Mouse (Mus musculus) hindlimb bud, embryonic 11.5 days (tissue): ENCODE data around the gene Zeb2.
"Not testable (repeated sequence)": the region's sequence is repeated elsewhere in the genome, so short reads cannot be mapped to it uniquely, and the experiment has no call there.

Source experiments
- DNase-seq: peaks from one replicate; pipeline ENCODE4 v3.0.0-alpha.2; 2012; ENCODE audit warnings: low read depth, low spot score; ENCODE audit errors: extremely low spot score

The Zeb2 gene

GRCm38 (mm10) chr2:45112021-45112747, 5.0 kb downstream of the Zeb2 start:
- DNase-seq, result no peak

GRCm38 (mm10) chr2:45111571-45111970, 5.6 kb downstream of the Zeb2 start:
- not testable (repeated sequence) for DNase-seq

- no peak for DNase-seq
These were observed 6.3 kb downstream of the Zeb2 start for GRCm38 (mm10) chr2:45110757-45111411.

GRCm38 (mm10) chr2:45109951-45110756, 7.0 kb downstream of the Zeb2 start:
- DNase-seq, result no peak

- no peak for DNase-seq
These were observed 7.8 kb downstream of the Zeb2 start for GRCm38 (mm10) chr2:45109161-45109950.

- DNase-seq, result no peak
These were observed 8.6 kb downstream of the Zeb2 start for GRCm38 (mm10) chr2:45108521-45109091.

- DNase-seq, result no peak
These were observed 9.6 kb downstream of the Zeb2 start for GRCm38 (mm10) chr2:45107555-45107954.

GRCm38 (mm10) chr2:45105922-45106851, 11.0 kb downstream of the Zeb2 start:
- DNase-seq, result no peak

- DNase-seq, result no peak
These were observed 11.9 kb downstream of the Zeb2 start for GRCm38 (mm10) chr2:45105281-45105721.

- DNase-seq, result no peak
These were observed 12.6 kb downstream of the Zeb2 start for GRCm38 (mm10) chr2:45104511-45105055.

GRCm38 (mm10) chr2:45104066-45104465, 13.1 kb downstream of the Zeb2 start:
- DNase-seq, result no peak

- DNase-seq, result no peak
These were observed 13.9 kb downstream of the Zeb2 start for GRCm38 (mm10) chr2:45103021-45103983.

GRCm38 (mm10) chr2:45102191-45102638, 15.0 kb downstream of the Zeb2 start:
- DNase-seq, result no peak

GRCm38 (mm10) chr2:45101586-45101985, 15.6 kb downstream of the Zeb2 start:
- DNase-seq, result no peak

GRCm38 (mm10) chr2:45101040-45101439, 16.2 kb downstream of the Zeb2 start:
- DNase-seq, result no peak

GRCm38 (mm10) chr2:45100628-45101027, 16.6 kb downstream of the Zeb2 start:
- no peak for DNase-seq

GRCm38 (mm10) chr2:45100017-45100416, 17.2 kb downstream of the Zeb2 start:
- DNase-seq, result no peak

- DNase-seq, result no peak
These were observed 18.1 kb downstream of the Zeb2 start for GRCm38 (mm10) chr2:45099081-45099480.
